Mouse (Mus musculus) forebrain, embryonic 11.5 days (tissue): ENCODE measurements around the gene T. TPM values are rescaled to one million over a fixed set of nuclear protein-coding genes. Genes with fewer than 3 reads are reported as not detected.

Experiments used
- ATAC-seq: fragments of 200-750 bp; cut with Nextera tagmentation; replicated peaks from 2 replicates; pipeline ENCODE4 v1.8.0; 2017; ENCODE audit warnings: moderate TSS enrichment; ENCODE audit not compliant: low FRiP score
- DNase-seq: peaks from one replicate; pipeline ENCODE4 v3.0.0-alpha.2; 2017; ENCODE audit warnings: low spot score
- H3K27ac ChIP-seq: fragments of 300-500 bp; sonication (generic); 2 replicates; pipeline ENCODE4 v1.5.1; 2014; ENCODE audit warnings: low read depth, low read length
- H3K27me3 ChIP-seq: fragments of 300-500 bp; sonication (generic); 2 replicates; pipeline ENCODE4 v1.6.1; 2014; ENCODE audit warnings: mild to moderate bottlenecking, low read length, mixed read lengths; ENCODE audit not compliant: control insufficient read depth, insufficient read depth
- H3K36me3 ChIP-seq: fragments of 300-500 bp; sonication (generic); 2 replicates; pipeline ENCODE4 v1.6.1; 2014; ENCODE audit warnings: mild to moderate bottlenecking, low read length, moderate library complexity, mixed read lengths; ENCODE audit not compliant: control insufficient read depth, insufficient read depth
- H3K4me1 ChIP-seq: fragments of 300-500 bp; sonication (generic); replicated peaks from 2 replicates; pipeline ENCODE4 v1.6.1; 2014; ENCODE audit warnings: low read length, mixed read lengths; ENCODE audit not compliant: control insufficient read depth, insufficient read depth
- H3K4me2 ChIP-seq: fragments of 300-500 bp; sonication (generic); 2 replicates; pipeline ENCODE4 v1.6.1; 2014; ENCODE audit warnings: low read depth, mild to moderate bottlenecking, low read length, moderate library complexity, mixed read lengths; ENCODE audit not compliant: severe bottlenecking
- H3K4me3 ChIP-seq: fragments of 300-500 bp; sonication (generic); 2 replicates; pipeline ENCODE4 v1.5.1; 2014; ENCODE audit warnings: low read depth, low read length
- H3K9ac ChIP-seq: fragments of 300-500 bp; sonication (generic); 2 replicates; pipeline ENCODE4 v1.6.1; 2014; ENCODE audit warnings: low read length
- H3K9me3 ChIP-seq: fragments of 300-500 bp; sonication (generic); 2 replicates; pipeline ENCODE4 v1.6.1; 2016; ENCODE audit warnings: low read length, mixed read lengths; ENCODE audit not compliant: control insufficient read depth
- WGBS: fragments of 180-500 bp; shearing (Covaris S2); extraction: QIAGEN DNeasy Blood & Tissue Kit; methylation state at CpG from one replicate; pipeline ENCODE4 v1.1.7; 2014; 5-methylcytosine and 5-hydroxymethylcytosine counted together
- polyA plus RNA-seq: library from polyadenylated mRNA; unstranded; fragments of >200 nt; fragmentation: Nextera tagmentation; extraction: Ambion mirVana; gene quantifications from 2 replicates; pipeline ENCODE4 v1.2.1, GENCODE M21; 2014

T gene
- 0.36 and 0.67 TPM in 2 replicates for polyA plus RNA-seq

- H3K4me3 ChIP-seq, result peak within 1 kb of the TSS; percentile 14; the same call in 1 of the 2 replicates
- no peaks in the 10 kb centered on the region for H3K9me3 ChIP-seq
- under 1% methylated on average over 65 of the region's 65 CpGs for WGBS
- DNase-seq, result no peak
- H3K9ac ChIP-seq, result no peak within 1 kb of the TSS
- H3K27ac ChIP-seq, result no peak within 1 kb of the TSS
- peaks cover 94% of the 10 kb centered on the region for H3K27me3 ChIP-seq
- H3K4me2 ChIP-seq, result peak within 1 kb of the TSS; percentile 41
- H3K4me1 ChIP-seq, result peaks cover 7% of the 10 kb centered on the region; the same call in 1 of the 2 replicates
- H3K36me3 ChIP-seq, result no peaks in the 10 kb centered on the region
- no peak for ATAC-seq
Measured at GRCm38 (mm10) chr17:8433978-8434960, at the start of gene T. Gene T (plus strand): TSS chr17:8434423.

- Histone ChIP-seq H3K9ac (no peak overlapping the region), H3K4me1 (peaks cover 6% of the 10 kb centered on the region; the same call in 1 of the 2 replicates), H3K4me2 (no peak overlapping the region), H3K36me3 (no peaks in the 10 kb centered on the region), H3K27ac (no peak overlapping the region), H3K9me3 (no peaks in the 10 kb centered on the region), H3K4me3 (no peak overlapping the region), H3K27me3 (peaks cover 28% of the 10 kb centered on the region)
- DNase-seq (no peak), ATAC-seq (no peak)
- 92% methylated on average over 2 of the region's 2 CpGs for WGBS
Measured at GRCm38 (mm10) chr17:8385441-8385840, 48.8 kb upstream of the T start.

- Histone ChIP-seq H3K9me3 (no peaks in the 10 kb centered on the region), H3K4me1 (peaks cover 6% of the 10 kb centered on the region; the same call in 1 of the 2 replicates), H3K9ac (no peak overlapping the region), H3K4me3 (peak overlapping the region; percentile 19; the same call in 1 of the 2 replicates), H3K4me2 (peak overlapping the region; percentile 52; the same call in 1 of the 2 replicates), H3K27me3 (peaks cover 31% of the 10 kb centered on the region), H3K36me3 (no peaks in the 10 kb centered on the region), H3K27ac (no peak overlapping the region)
- ATAC-seq (no peak), DNase-seq (peak; percentile 77)
- WGBS, result 3% methylated on average over 13 of the region's 13 CpGs
Measured at GRCm38 (mm10) chr17:8388463-8388862, 45.8 kb upstream of the T start.

GRCm38 (mm10) chr17:8388990-8389789 lies 45.0 kb upstream of the T start:
- peak overlapping the region; percentile 14 for H3K9ac ChIP-seq
- no peaks in the 10 kb centered on the region for H3K36me3 ChIP-seq
- peak overlapping the region; percentile 19 for H3K4me3 ChIP-seq
- no peaks in the 10 kb centered on the region for H3K9me3 ChIP-seq
- no peak for ATAC-seq
- H3K4me1 ChIP-seq, result peaks cover 6% of the 10 kb centered on the region; the same call in 1 of the 2 replicates
- WGBS, result under 1% methylated on average over 28 of the region's 28 CpGs
- peak overlapping the region; percentile 52 for H3K4me2 ChIP-seq
- H3K27me3 ChIP-seq, result peaks cover 31% of the 10 kb centered on the region
- no peak overlapping the region for H3K27ac ChIP-seq
- DNase-seq, result no peak

- no peaks in the 10 kb centered on the region for H3K36me3 ChIP-seq
- peaks cover 31% of the 10 kb centered on the region for H3K27me3 ChIP-seq
- H3K4me1 ChIP-seq, result peaks cover 6% of the 10 kb centered on the region; the same call in 1 of the 2 replicates
- peak overlapping the region; percentile 52; the same call in 1 of the 2 replicates for H3K4me2 ChIP-seq
- no peak overlapping the region for H3K27ac ChIP-seq
- no peak overlapping the region for H3K9ac ChIP-seq
- ATAC-seq (no peak), DNase-seq (no peak)
- 7% methylated on average over 10 of the region's 10 CpGs for WGBS
- no peaks in the 10 kb centered on the region for H3K9me3 ChIP-seq
- H3K4me3 ChIP-seq, result no peak overlapping the region
Measured at GRCm38 (mm10) chr17:8389790-8390095, 44.5 kb upstream of the T start.

- WGBS, result 48% methylated on average over 4 of the region's 4 CpGs
- Histone ChIP-seq H3K9me3 (no peaks in the 10 kb centered on the region), H3K4me2 (no peak overlapping the region), H3K27me3 (peaks cover 31% of the 10 kb centered on the region), H3K27ac (no peak overlapping the region), H3K36me3 (no peaks in the 10 kb centered on the region), H3K4me3 (no peak overlapping the region), H3K9ac (no peak overlapping the region), H3K4me1 (peaks cover 6% of the 10 kb centered on the region; the same call in 1 of the 2 replicates)
- DNase-seq, result no peak
- ATAC-seq, result no peak
Measured at GRCm38 (mm10) chr17:8390487-8390886, 43.7 kb upstream of the T start.

GRCm38 (mm10) chr17:8396371-8396770 lies 37.9 kb upstream of the T start:
- DNase-seq, result no peak
- 63% methylated on average over 4 of the region's 4 CpGs for WGBS
- H3K27me3 ChIP-seq, result no peaks in the 10 kb centered on the region

GRCm38 (mm10) chr17:8397946-8398345 lies 36.3 kb upstream of the T start:
- Histone ChIP-seq H3K4me3 (no peak overlapping the region), H3K27me3 (no peaks in the 10 kb centered on the region), H3K4me2 (no peak overlapping the region), H3K9ac (no peak overlapping the region), H3K4me1 (no peaks in the 10 kb centered on the region), H3K36me3 (no peaks in the 10 kb centered on the region), H3K27ac (no peak overlapping the region), H3K9me3 (no peaks in the 10 kb centered on the region)
- 56% methylated on average over 2 of the region's 2 CpGs for WGBS
- ATAC-seq (no peak), DNase-seq (no peak)

More at GRCm38 (mm10) chr17:8396371-8396770, 37.9 kb upstream of the T start:
- no peak overlapping the region for H3K4me2 ChIP-seq
- no peaks in the 10 kb centered on the region for H3K36me3 ChIP-seq
- no peak for ATAC-seq
- no peak overlapping the region for H3K9ac ChIP-seq
- H3K9me3 ChIP-seq, result no peaks in the 10 kb centered on the region
- no peak overlapping the region for H3K4me3 ChIP-seq
- no peak overlapping the region for H3K27ac ChIP-seq
- H3K4me1 ChIP-seq, result no peaks in the 10 kb centered on the region
